Mouse (Mus musculus) lung, adult 2 months (tissue): Measurements from ENCODE around the gene Ttc23.

Experiments
- CTCF ChIP-seq: fragments of 200-500 bp; IDR thresholded peaks from 2 replicates; pipeline ENCODE4 v1.5.1; 2011; ENCODE audit warnings: mild to moderate bottlenecking, low read length, control low read depth; ENCODE audit not compliant: insufficient read depth
- POLR2A ChIP-seq: fragments of 200-500 bp; IDR thresholded peaks from 2 replicates; pipeline ENCODE4 v1.6.1; 2011; ENCODE audit warnings: low read depth, mild to moderate bottlenecking, control low read depth, low read length, borderline replicate concordance; ENCODE audit errors: extremely low read depth

GRCm38 (mm10) chr7:67647277-67647676 lies at the start of gene Ttc23:
- TF ChIP-seq CTCF (no peak), POLR2A (no peak)
